Mouse (Mus musculus) heart, adult 2 months (tissue): Measurements from ENCODE around the gene Kcnab3. TPM values are rescaled to one million over a fixed set of nuclear protein-coding genes. Genes with fewer than 3 reads are reported as not detected.
A peak's percentile ranks its signal among the peaks of the same experiment; 100 is the strongest.
"Not testable (repeated sequence)": the region's sequence is repeated elsewhere in the genome, so short reads cannot be mapped to it uniquely, and the experiment has no call there.

Experiments used
- DNase-seq, 2 experiments: peaks; one replicate each; pipeline ENCODE4 v3.0.0; 2021
- H3K27ac ChIP-seq: fragments of 200-600 bp; 2 replicates; pipeline ENCODE4 v1.8.1; 2022
- H3K27me3 ChIP-seq: fragments of 200-500 bp; 2 replicates; pipeline ENCODE4 v1.6.1; 2012; ENCODE audit warnings: mild to moderate bottlenecking, low read length, inconsistent platforms, mixed read lengths; ENCODE audit not compliant: control insufficient read depth, insufficient read depth
- H3K36me3 ChIP-seq: fragments of 200-500 bp; 2 replicates; pipeline ENCODE4 v1.6.1; 2012; ENCODE audit warnings: low read length, inconsistent platforms; ENCODE audit not compliant: control insufficient read depth, insufficient read depth
- H3K4me1 ChIP-seq: fragments of 200-500 bp; 2 replicates; pipeline ENCODE4 v1.6.1; 2011; ENCODE audit warnings: low read length; ENCODE audit not compliant: control insufficient read depth, insufficient read depth
- H3K4me3 ChIP-seq: fragments of 200-600 bp; 2 replicates; pipeline ENCODE4 v1.8.1; 2022
- H3K79me2 ChIP-seq: fragments of 200-500 bp; replicated peaks from 2 replicates; pipeline ENCODE4 v1.6.1; 2012; ENCODE audit warnings: mild to moderate bottlenecking, inconsistent platforms, low read length, moderate library complexity, mixed read lengths; ENCODE audit not compliant: control insufficient read depth, insufficient read depth
- H3K9ac ChIP-seq: fragments of 200-500 bp; 2 replicates; pipeline ENCODE4 v1.6.1; 2012; ENCODE audit warnings: low read depth, mild to moderate bottlenecking, control low read depth, inconsistent platforms, low read length, mixed read lengths
- CTCF ChIP-seq: fragments of 200-600 bp; IDR thresholded peaks from 2 replicates; pipeline ENCODE4 v1.8.1; 2022; ENCODE audit warnings: antibody characterized with exemption, mild to moderate bottlenecking, moderate library complexity
- EP300 ChIP-seq: fragments of 200-500 bp; IDR thresholded peaks from 2 replicates; pipeline ENCODE4 v1.6.1; 2011; ENCODE audit warnings: low read depth, low read length, control low read depth; ENCODE audit not compliant: insufficient read depth
- POLR2A ChIP-seq: fragments of 200-500 bp; IDR thresholded peaks from 2 replicates; pipeline ENCODE4 v1.6.1; 2011; ENCODE audit warnings: mild to moderate bottlenecking, low read depth, low read length, control low read depth; ENCODE audit not compliant: insufficient read depth
- WGBS: fragments of 180-500 bp; shearing (Covaris S2); methylation state at CpG from one replicate; pipeline ENCODE4 v1.1.7; 2018; 5-methylcytosine and 5-hydroxymethylcytosine counted together
- intact Hi-C: fragments of 180-260 bp; cut with DNase I; formaldehyde crosslinking; loops from one replicate; pipeline ENCODE4 v1.15.1; 2025
- polyA plus RNA-seq: library from polyadenylated mRNA; depleted of rRNA; stranded (reverse); fragments of >200 nt; gene quantifications from 2 replicates; pipeline ENCODE4 v1.2.3, GENCODE M21; 2012
- total RNA-seq, 2 experiments: library from RNA; stranded (reverse); gene quantifications; 2 replicates each; pipeline ENCODE4 v1.2.3; 2021

Gene Kcnab3
- total and polyA plus RNA-seq, 3 experiments: 0.11 to 0.53 (median 0.23) TPM

GRCm38 (mm10) chr11:69302817-69303216 is 23.2 kb upstream of the Kcnab3 start:
- no peak overlapping the region for H3K4me3 ChIP-seq
- no peak for TF ChIP-seq POLR2A
- TF ChIP-seq EP300: no peak
- no peak for TF ChIP-seq CTCF
- H3K9ac ChIP-seq: no peak overlapping the region
- 67% methylated on average over 7 of the region's 7 CpGs for WGBS
- intact Hi-C loops: no loop called here
- no peaks in the 10 kb centered on the region for H3K27me3 ChIP-seq
- H3K27ac ChIP-seq: no peak overlapping the region
- H3K79me2 ChIP-seq: no peaks in the 10 kb centered on the region
- H3K4me1 ChIP-seq: no peaks in the 10 kb centered on the region
- DNase-seq: no peak
- H3K36me3 ChIP-seq: no peaks in the 10 kb centered on the region

GRCm38 (mm10) chr11:69305291-69305690 is 20.8 kb upstream of the Kcnab3 start:
- no peaks in the 10 kb centered on the region for H3K79me2 ChIP-seq
- TF ChIP-seq CTCF (no peak), EP300 (no peak), POLR2A (no peak)
- 89% methylated on average over 9 of the region's 9 CpGs for WGBS
- intact Hi-C loops: no loop called here
- no peak overlapping the region for H3K4me3 ChIP-seq
- no peak for DNase-seq
- no peak overlapping the region for H3K27ac ChIP-seq
- no peaks in the 10 kb centered on the region for H3K36me3 ChIP-seq
- no peaks in the 10 kb centered on the region for H3K27me3 ChIP-seq
- no peak overlapping the region for H3K9ac ChIP-seq
- no peaks in the 10 kb centered on the region for H3K4me1 ChIP-seq

GRCm38 (mm10) chr11:69306039-69306438 is 20.0 kb upstream of the Kcnab3 start:
- Histone ChIP-seq H3K4me3 (no peak overlapping the region), H3K27ac (no peak overlapping the region), H3K9ac (no peak overlapping the region), H3K36me3 (no peaks in the 10 kb centered on the region), H3K27me3 (no peaks in the 10 kb centered on the region), H3K4me1 (peaks cover 2% of the 10 kb centered on the region; the same call in 1 of the 2 replicates), H3K79me2 (no peaks in the 10 kb centered on the region)
- intact Hi-C loops: no loop called here
- 87% methylated on average over 2 of the region's 2 CpGs for whole genome bisulfite sequencing
- no peak for DNase-seq
- TF ChIP-seq POLR2A: no peak
- TF ChIP-seq EP300: no peak
- no peak for TF ChIP-seq CTCF

GRCm38 (mm10) chr11:69311266-69311665 is 14.8 kb upstream of the Kcnab3 start:
- Histone ChIP-seq H3K36me3 (no peaks in the 10 kb centered on the region), H3K4me3 (no peak overlapping the region), H3K9ac (no peak overlapping the region), H3K4me1 (peaks cover 2% of the 10 kb centered on the region; the same call in 1 of the 2 replicates), H3K79me2 (no peaks in the 10 kb centered on the region), H3K27me3 (no peaks in the 10 kb centered on the region), H3K27ac (no peak overlapping the region)
- intact Hi-C loops: no loop called here
- DNase-seq: peak in 1 of 2 experiments; percentile 41
- 45% methylated on average over 7 of the region's 7 CpGs for WGBS
- TF ChIP-seq CTCF (no peak), EP300 (no peak), POLR2A (no peak)

- no peaks in the 10 kb centered on the region for H3K36me3 ChIP-seq
- TF ChIP-seq POLR2A (no peak), CTCF (no peak), EP300 (no peak)
- WGBS: 93% methylated on average over 6 of the region's 6 CpGs
These were observed 9.7 kb upstream of the Kcnab3 start for GRCm38 (mm10) chr11:69316361-69316760.

GRCm38 (mm10) chr11:69318000-69318399 is 8.1 kb upstream of the Kcnab3 start:
- H3K27ac ChIP-seq, H3K9ac ChIP-seq, H3K36me3 ChIP-seq, intact Hi-C loops, H3K27me3 ChIP-seq, H3K4me1 ChIP-seq, DNase-seq, H3K79me2 ChIP-seq, H3K4me3 ChIP-seq: not testable (repeated sequence)
- WGBS: 89% methylated on average over 3 of the region's 3 CpGs

More at GRCm38 (mm10) chr11:69316361-69316760, 9.7 kb upstream of the Kcnab3 start:
- no peak for DNase-seq
- Histone ChIP-seq H3K4me1 (no peaks in the 10 kb centered on the region), H3K27ac (no peak overlapping the region), H3K4me3 (no peak overlapping the region), H3K79me2 (no peaks in the 10 kb centered on the region), H3K27me3 (no peaks in the 10 kb centered on the region), H3K9ac (no peak overlapping the region)
- intact Hi-C loops: no loop called here
